Mouse (Mus musculus) lung, postnatal 0 days (tissue): Measurements from ENCODE around the gene Tead1.

Experiments
- CTCF ChIP-seq: IDR thresholded peaks from 2 replicates; pipeline ENCODE4 v1.5.1; 2016; ENCODE audit warnings: antibody characterized with exemption, mild to moderate bottlenecking
- EP300 ChIP-seq: IDR thresholded peaks from 2 replicates; pipeline ENCODE4 v1.6.1; 2016; ENCODE audit warnings: antibody characterized with exemption, mild to moderate bottlenecking, control low read depth

GRCm38 (mm10) chr7:112721859-112722258 is 42.7 kb downstream of the Tead1 start:
- TF ChIP-seq CTCF = no peak
- no peak for TF ChIP-seq EP300
